Mouse (Mus musculus) MEL (cell line): Measurements from ENCODE around the gene Eif3j1. TPM values are rescaled to one million over a fixed set of nuclear protein-coding genes. Genes with fewer than 3 reads are reported as not detected.

Experiments used
- DNase-seq: peaks from one replicate; pipeline ENCODE4 v3.0.0; 2011; ENCODE audit warnings: low read depth, low spot score
- H3K27ac ChIP-seq: 2 replicates; pipeline ENCODE4 v1.5.1; 2012; ENCODE audit warnings: low read depth, mild to moderate bottlenecking, control low read depth, low read length, moderate library complexity; ENCODE audit not compliant: control insufficient read depth
- H3K27me3 ChIP-seq, 2 experiments: fragments of 150-350 bp in 1 of 2; sonication (generic) in 1 of 2; 2 replicates each; pipeline ENCODE4 v1.6.1; 2012; ENCODE audit warnings: low read length in 2 of 2, mild to moderate bottlenecking in 2 of 2, improper control_type of control experiment in 1 of 2, moderate library complexity in 1 of 2; ENCODE audit not compliant: insufficient read depth in 2 of 2, control insufficient read depth in 1 of 2
- H3K36me3 ChIP-seq, 2 experiments: 2 replicates each; pipeline ENCODE4 v1.6.1; 2012 to 2014; ENCODE audit warnings: low read length in 2 of 2, improper control_type of control experiment in 1 of 2, inconsistent platforms in 1 of 2, mild to moderate bottlenecking in 1 of 2; ENCODE audit not compliant: insufficient read depth in 2 of 2, control insufficient read depth in 1 of 2
- H3K4me1 ChIP-seq, 2 experiments: fragments of 150-350 bp in 1 of 2; sonication (generic) in 1 of 2; 2 replicates each; pipeline ENCODE4 v1.6.1; 2012; ENCODE audit warnings: low read length in 2 of 2, improper control_type of control experiment in 1 of 2, mild to moderate bottlenecking in 1 of 2; ENCODE audit not compliant: insufficient read depth in 2 of 2, control insufficient read depth in 1 of 2
- H3K4me3 ChIP-seq, 2 experiments: fragments of 150-350 bp in 1 of 2; sonication (generic) in 1 of 2; 2 replicates each; pipeline ENCODE4 v1.5.1; 2012; ENCODE audit warnings: low read depth in 2 of 2, low read length in 2 of 2, mild to moderate bottlenecking in 2 of 2, moderate library complexity in 2 of 2, control low read depth in 1 of 2, improper control_type of control experiment in 1 of 2; ENCODE audit not compliant: control insufficient read depth in 1 of 2, insufficient read depth in 1 of 2
- H3K79me2 ChIP-seq: 2 replicates; pipeline ENCODE4 v1.6.1; 2012; ENCODE audit warnings: mild to moderate bottlenecking, low read length, moderate library complexity; ENCODE audit not compliant: control insufficient read depth, poor library complexity, insufficient read depth
- H3K9ac ChIP-seq: 2 replicates; pipeline ENCODE4 v1.6.1; 2012; ENCODE audit warnings: low read depth, mild to moderate bottlenecking, control low read depth, low read length, moderate library complexity; ENCODE audit not compliant: control insufficient read depth, poor library complexity, severe bottlenecking
- H3K9me3 ChIP-seq: fragments of 150-350 bp; sonication (generic); replicated peaks from 2 replicates; pipeline ENCODE4 v1.6.1; 2012; ENCODE audit warnings: mild to moderate bottlenecking, low read length, improper control_type of control experiment, moderate library complexity; ENCODE audit not compliant: insufficient read depth
- BHLHE40 ChIP-seq: IDR thresholded peaks from 2 replicates; pipeline ENCODE4 v1.6.1; 2012; ENCODE audit warnings: low read depth, mild to moderate bottlenecking, inconsistent platforms, low read length, improper control_type of control experiment, borderline replicate concordance
- CHD1 ChIP-seq: IDR thresholded peaks from 2 replicates; pipeline ENCODE4 v1.6.1; 2012; ENCODE audit warnings: low read depth, mild to moderate bottlenecking, inconsistent platforms, low read length, improper control_type of control experiment
- CHD2 ChIP-seq: IDR thresholded peaks from 2 replicates; pipeline ENCODE4 v1.6.1; 2011; ENCODE audit warnings: low read length, improper control_type of control experiment
- CTCF ChIP-seq, 3 experiments: IDR thresholded peaks in 2 of 3; conservative IDR thresholded peaks in 1 of 3; 2 replicates each; pipeline ENCODE4 v1.5.1; 2011 to 2012; ENCODE audit warnings: low read length in 3 of 3, low read depth in 2 of 3, mild to moderate bottlenecking in 2 of 3, improper control_type of control experiment in 1 of 3, inconsistent platforms in 1 of 3, mixed read lengths in 1 of 3, moderate library complexity in 1 of 3; ENCODE audit not compliant: control insufficient read depth in 1 of 3, insufficient read depth in 1 of 3, poor library complexity in 1 of 3, severe bottlenecking in 1 of 3
- E2F4 ChIP-seq: IDR thresholded peaks from 2 replicates; pipeline ENCODE4 v1.6.1; 2011; ENCODE audit warnings: low read depth, low read length, improper control_type of control experiment, borderline replicate concordance
- EP300 ChIP-seq, 2 experiments: IDR thresholded peaks; 2 replicates each; pipeline ENCODE4 v1.6.1; 2011; ENCODE audit warnings: improper control_type of control experiment in 2 of 2, low read length in 2 of 2, low read depth in 1 of 2, mild to moderate bottlenecking in 1 of 2
- ETS1 ChIP-seq: IDR thresholded peaks from 2 replicates; pipeline ENCODE4 v1.6.1; 2012; ENCODE audit warnings: low read depth, mild to moderate bottlenecking, inconsistent platforms, low read length, improper control_type of control experiment, moderate library complexity
- GABPA ChIP-seq: IDR thresholded peaks from 2 replicates; pipeline ENCODE4 v1.6.1; 2012; ENCODE audit warnings: low read depth, mild to moderate bottlenecking, inconsistent platforms, low read length, improper control_type of control experiment, moderate library complexity
- GATA1 ChIP-seq: IDR thresholded peaks from 2 replicates; pipeline ENCODE4 v1.6.1; 2011; ENCODE audit warnings: low read depth, low read length, improper control_type of control experiment
- HCFC1 ChIP-seq: IDR thresholded peaks from 2 replicates; pipeline ENCODE4 v1.6.1; 2012; ENCODE audit warnings: low read depth, mild to moderate bottlenecking, inconsistent platforms, low read length, improper control_type of control experiment, moderate library complexity
- JUND ChIP-seq: IDR thresholded peaks from 2 replicates; pipeline ENCODE4 v1.6.1; 2011; ENCODE audit warnings: low read depth, mild to moderate bottlenecking, improper control_type of control experiment, low read length
- KAT2A ChIP-seq: conservative IDR thresholded peaks from 2 replicates; pipeline ENCODE4 v1.6.1; 2012; ENCODE audit warnings: low read depth, low read length, improper control_type of control experiment, inconsistent platforms
- MAFK ChIP-seq: IDR thresholded peaks from 2 replicates; pipeline ENCODE4 v1.6.1; 2011; ENCODE audit warnings: low read depth, mild to moderate bottlenecking, low read length, improper control_type of control experiment, borderline replicate concordance
- MAZ ChIP-seq: IDR thresholded peaks from 2 replicates; pipeline ENCODE4 v1.6.1; 2012; ENCODE audit warnings: low read depth, mild to moderate bottlenecking, inconsistent platforms, low read length, improper control_type of control experiment
- MXI1 ChIP-seq: IDR thresholded peaks from 2 replicates; pipeline ENCODE4 v1.6.1; 2011; ENCODE audit warnings: mild to moderate bottlenecking, low read depth, low read length, improper control_type of control experiment
- MYB ChIP-seq: IDR thresholded peaks from 2 replicates; pipeline ENCODE4 v1.6.1; 2011; ENCODE audit warnings: mild to moderate bottlenecking, low read depth, low read length, improper control_type of control experiment
- MYC ChIP-seq: IDR thresholded peaks from 2 replicates; pipeline ENCODE4 v1.6.1; 2011; ENCODE audit warnings: low read depth, mild to moderate bottlenecking, low read length, improper control_type of control experiment, moderate library complexity
- NELFE ChIP-seq: IDR thresholded peaks from 2 replicates; pipeline ENCODE4 v1.6.1; 2011; ENCODE audit warnings: low read depth, low read length, improper control_type of control experiment
- NRF1 ChIP-seq: IDR thresholded peaks from 2 replicates; pipeline ENCODE4 v1.6.1; 2014; ENCODE audit warnings: low read depth, mild to moderate bottlenecking, inconsistent platforms, low read length, improper control_type of control experiment, moderate library complexity; ENCODE audit not compliant: poor library complexity, insufficient read depth, severe bottlenecking
- POLR2A ChIP-seq, 2 experiments: IDR thresholded peaks; 2 replicates each; pipeline ENCODE4 v1.6.1; 2011 to 2012; ENCODE audit warnings: low read length in 2 of 2, mild to moderate bottlenecking in 2 of 2, control low read depth in 1 of 2, improper control_type of control experiment in 1 of 2, low read depth in 1 of 2, moderate library complexity in 1 of 2; ENCODE audit not compliant: control insufficient read depth in 1 of 2, insufficient read depth in 1 of 2, poor library complexity in 1 of 2
- POLR2AphosphoS5 ChIP-seq: IDR thresholded peaks from 2 replicates; pipeline ENCODE4 v1.6.1; 2012; ENCODE audit warnings: low read depth, borderline replicate concordance, mild to moderate bottlenecking, inconsistent platforms, low read length, moderate library complexity, mixed read lengths
- RAD21 ChIP-seq: IDR thresholded peaks from 2 replicates; pipeline ENCODE4 v1.6.1; 2011; ENCODE audit warnings: mild to moderate bottlenecking, low read depth, low read length, improper control_type of control experiment
- RCOR1 ChIP-seq: IDR thresholded peaks from 2 replicates; pipeline ENCODE4 v1.6.1; 2012; ENCODE audit warnings: low read depth, mild to moderate bottlenecking, inconsistent platforms, low read length, improper control_type of control experiment
- SIN3A ChIP-seq: IDR thresholded peaks from 2 replicates; pipeline ENCODE4 v1.6.1; 2012; ENCODE audit warnings: low read length, improper control_type of control experiment, inconsistent platforms
- SMC3 ChIP-seq: IDR thresholded peaks from 2 replicates; pipeline ENCODE4 v1.6.1; 2011; ENCODE audit warnings: low read depth, low read length, improper control_type of control experiment
- TAL1 ChIP-seq: IDR thresholded peaks from 2 replicates; pipeline ENCODE4 v1.6.1; 2012; ENCODE audit warnings: mild to moderate bottlenecking, inconsistent platforms, low read length, moderate library complexity, mixed read lengths
- TBP ChIP-seq: IDR thresholded peaks from 2 replicates; pipeline ENCODE4 v1.8.0; 2011; ENCODE audit warnings: low read depth, low read length, improper control_type of control experiment
- TCF12 ChIP-seq: IDR thresholded peaks from 2 replicates; pipeline ENCODE4 v1.6.1; 2014; ENCODE audit warnings: low read depth, mild to moderate bottlenecking, inconsistent platforms, low read length, improper control_type of control experiment, moderate library complexity
- USF1 ChIP-seq: IDR thresholded peaks from 2 replicates; pipeline ENCODE4 v1.6.1; 2014; ENCODE audit warnings: low read depth, mild to moderate bottlenecking, inconsistent platforms, low read length, improper control_type of control experiment, moderate library complexity
- USF2 ChIP-seq, 2 experiments: IDR thresholded peaks; 2 replicates each; pipeline ENCODE4 v1.6.1; 2011 to 2012; ENCODE audit warnings: improper control_type of control experiment in 2 of 2, low read length in 2 of 2, borderline replicate concordance in 1 of 2, inconsistent platforms in 1 of 2, low read depth in 1 of 2, mild to moderate bottlenecking in 1 of 2; ENCODE audit not compliant: insufficient read depth in 1 of 2
- ZC3H11A ChIP-seq: IDR thresholded peaks from 2 replicates; pipeline ENCODE4 v1.6.1; 2012; ENCODE audit warnings: low read depth, mild to moderate bottlenecking, inconsistent platforms, low read length, improper control_type of control experiment
- ZKSCAN1 ChIP-seq: IDR thresholded peaks from 2 replicates; pipeline ENCODE4 v1.6.1; 2012; ENCODE audit warnings: low read depth, mild to moderate bottlenecking, inconsistent platforms, low read length, improper control_type of control experiment, moderate library complexity
- ZMIZ1 ChIP-seq: IDR thresholded peaks from 2 replicates; pipeline ENCODE4 v1.6.1; 2012; ENCODE audit warnings: low read depth, mild to moderate bottlenecking, inconsistent platforms, low read length, improper control_type of control experiment, moderate library complexity
- ZNF384 ChIP-seq: IDR thresholded peaks from 2 replicates; pipeline ENCODE4 v1.6.1; 2012; ENCODE audit warnings: low read depth, mild to moderate bottlenecking, inconsistent platforms, low read length, improper control_type of control experiment
- polyA plus RNA-seq, 2 experiments: library from polyadenylated mRNA; stranded (reverse) in 1 of 2; unstranded in 1 of 2; fragments of >175 nt in 1 of 2; fragments of >200 nt in 1 of 2; gene quantifications; 2 replicates each; pipeline versions ENCODE4 v1.2.1 to v1.2.4; 2012; ENCODE audit warnings: low replicate concordance in 2 of 2, low read depth in 1 of 2; ENCODE audit not compliant: insufficient read length in 2 of 2, insufficient read depth in 1 of 2, missing spikeins in 1 of 2
- total RNA-seq: library from RNA; depleted of rRNA; stranded (reverse); fragments of 300-350 nt; gene quantifications from 2 replicates; pipeline ENCODE4 v1.2.3, GENCODE M21; 2012; rRNA removed

Gene Eif3j1
- total RNA-seq (11.2 and 12.5 TPM in 2 replicates), polyA plus RNA-seq (1 to 10 TPM in 1 of 2 experiments, not detected in 1; 8.5 TPM)

- peak; percentile 93 for DNase-seq
- no peaks in the 10 kb centered on the region for H3K9me3 ChIP-seq
- H3K9ac ChIP-seq: peak within 1 kb of the TSS; percentile 75
- peaks cover 3 to 20% of the 10 kb centered on the region in 2 experiments; a peak in 3 of 4 replicates for H3K36me3 ChIP-seq
- H3K27ac ChIP-seq: peak within 1 kb of the TSS; percentile 73
- H3K79me2 ChIP-seq: peaks cover 32% of the 10 kb centered on the region
- H3K4me3 ChIP-seq: peak within 1 kb of the TSS; percentile 69 to 98
- H3K27me3 ChIP-seq: no peaks in the 10 kb centered on the region
- H3K4me1 ChIP-seq: peaks cover 0 to 6% of the 10 kb centered on the region in 2 experiments; a peak in 1 of 4 replicates
- TF ChIP-seq ZMIZ1 (peak; percentile 91), HCFC1 (no peak; the same call in 1 of the 2 replicates), RCOR1 (no peak), GABPA (no peak), MAFK (no peak), KAT2A (no peak), ETS1 (no peak), MAZ (peak; percentile 84; the same call in 1 of the 2 replicates), POLR2A (IDR thresholded peaks at IDR 0.05; ENCODE audit: control insufficient read depth in 1 of 2, insufficient read depth in 1 of 2, low read depth in 1 of 2, low read length in 2 of 2, poor library complexity in 1 of 2) (peak; percentile 95 to 96), CTCF (IDR thresholded peaks at IDR 0.05 in 2 of 3, conservative IDR thresholded peaks at IDR 0.05 in 1 of 3; ENCODE audit: control insufficient read depth in 1 of 3, insufficient read depth in 1 of 3, low read depth in 2 of 3, low read length in 3 of 3, poor library complexity in 1 of 3, severe bottlenecking in 1 of 3) (no peak), SMC3 (no peak), BHLHE40 (peak; percentile 18; the same call in 1 of the 2 replicates), ZNF384 (no peak), CHD1 (no peak), MYB (no peak), RAD21 (no peak), MYC (0 out of 2 replicates have a peak, but pooled peaks have one; percentile 4), E2F4 (no peak), CHD2 (no peak), TAL1 (no peak), POLR2AphosphoS5 (no peak), USF2 (IDR thresholded peaks at IDR 0.05; ENCODE audit: borderline replicate concordance in 1 of 2, insufficient read depth in 1 of 2, low read depth in 1 of 2, low read length in 2 of 2) (no peak), ZC3H11A (no peak), JUND (no peak), NELFE (peak; percentile 95), EP300 (IDR thresholded peaks at IDR 0.05; ENCODE audit: low read depth in 1 of 2, low read length in 2 of 2) (peak in 1 of 2 experiments; percentile 33; a peak in 1 of 4 replicates), GATA1 (no peak), NRF1 (peak; percentile 69), USF1 (no peak), TCF12 (0 out of 2 replicates have a peak, but pooled peaks have one; percentile 15), ZKSCAN1 (no peak; the same call in 1 of the 2 replicates), MXI1 (peak; percentile 66; the same call in 1 of the 2 replicates), TBP (peak; percentile 73), SIN3A (peak; percentile 63)
These were observed at the start of gene Eif3j1 for GRCm38 (mm10) chr2:122027862-122028755. Gene Eif3j1, plus strand, starts transcription at chr2:122028546.
